Mouse (Mus musculus): ENCODE data around the gene Calr. TPM values are rescaled to one million over a fixed set of nuclear protein-coding genes. Genes with fewer than 3 reads are reported as not detected.

Gene Calr
- total RNA-seq (2015) (1,060 and 1,133 TPM in 2 replicates), total RNA-seq (2017) (4,756 and 5,574 TPM in 2 replicates)

GRCm38 (mm10) chr8:84846722-84847572 is at the start of gene Calr:
Gene Calr (minus strand): TSS chr8:84846934.
- peak; percentile 81 for ATAC-seq (replicated peaks; ENCODE audit: poor library complexity)

GRCm38 (mm10) chr8:84895963-84896362 is 49.2 kb upstream of the Calr start:
- no peak for ATAC-seq (replicated peaks; ENCODE audit: poor library complexity)

- peak; percentile 99 for ATAC-seq (replicated peaks; ENCODE audit: poor library complexity)
Measured at GRCm38 (mm10) chr8:84893709-84894134, 47.0 kb upstream of the Calr start, which contains the start of gene Gcdh. Gene Gcdh (minus strand): TSS chr8:84893921.

- ATAC-seq (replicated peaks; ENCODE audit: poor library complexity) = no peak
Measured at GRCm38 (mm10) chr8:84892993-84893708, 46.4 kb upstream of the Calr start.

- no peak for ATAC-seq (replicated peaks; ENCODE audit: poor library complexity)
Measured at GRCm38 (mm10) chr8:84889141-84889540, 42.4 kb upstream of the Calr start.

- no peak for ATAC-seq (replicated peaks; ENCODE audit: poor library complexity)
Measured at GRCm38 (mm10) chr8:84888280-84888679, 41.5 kb upstream of the Calr start.

GRCm38 (mm10) chr8:84884728-84885127 is 38.0 kb upstream of the Calr start:
- peak; percentile 69 for ATAC-seq (replicated peaks; ENCODE audit: poor library complexity)

- no peak for ATAC-seq (replicated peaks; ENCODE audit: poor library complexity)
Measured at GRCm38 (mm10) chr8:84878915-84879314, 32.2 kb upstream of the Calr start.

GRCm38 (mm10) chr8:84877297-84878035 is 30.7 kb upstream of the Calr start:
- ATAC-seq (replicated peaks; ENCODE audit: poor library complexity) = peak; percentile 5; the same call in 1 of the 2 replicates

- ATAC-seq (replicated peaks; ENCODE audit: poor library complexity) = no peak
Measured at GRCm38 (mm10) chr8:84874339-84874738, 27.6 kb upstream of the Calr start.

- no peak for ATAC-seq (replicated peaks; ENCODE audit: poor library complexity)
Measured at GRCm38 (mm10) chr8:84873016-84873415, 26.3 kb upstream of the Calr start.

GRCm38 (mm10) chr8:84872309-84872965 is 25.7 kb upstream of the Calr start:
- peak; percentile 37 for ATAC-seq (replicated peaks; ENCODE audit: poor library complexity)

GRCm38 (mm10) chr8:84871376-84872308 is 24.9 kb upstream of the Calr start, which contains the start of gene Syce2:
Gene Syce2 (plus strand): TSS chr8:84872111.
- peak; percentile 77 for ATAC-seq (replicated peaks; ENCODE audit: poor library complexity)

GRCm38 (mm10) chr8:84856864-84857441 is 10.2 kb upstream of the Calr start, which contains the start of gene Farsa:
Gene Farsa (plus strand): TSS chr8:84856989.
- peak; percentile 98 for ATAC-seq (replicated peaks; ENCODE audit: poor library complexity)

GRCm38 (mm10) chr8:84856434-84856833 is 9.7 kb upstream of the Calr start:
- ATAC-seq (replicated peaks; ENCODE audit: poor library complexity) = no peak

- ATAC-seq (replicated peaks; ENCODE audit: poor library complexity) = peak; percentile 37
Measured at GRCm38 (mm10) chr8:84847684-84848435, 1.1 kb upstream of the Calr start.

GRCm38 (mm10) chr8:84846094-84846721 is 526 bp downstream of the Calr start:
- no peak for ATAC-seq (replicated peaks; ENCODE audit: poor library complexity)

Measured in megakaryocyte progenitor cell, adult 5-6 weeks (primary cell).